Mouse (Mus musculus) limb, embryonic 14.5 days (tissue): ENCODE results near the gene Hs3st3b1. TPM values are rescaled to one million over a fixed set of nuclear protein-coding genes. Genes with fewer than 3 reads are reported as not detected.

Experiments used
- ATAC-seq: fragments of 200-750 bp; cut with Nextera tagmentation; 2 replicates; pipeline ENCODE4 v1.8.0; 2017; ENCODE audit warnings: low read depth, moderate number of reproducible peaks, moderate TSS enrichment; ENCODE audit not compliant: low FRiP score
- DNase-seq: peaks from one replicate; pipeline ENCODE4 v3.0.0-alpha.2; 2015; ENCODE audit warnings: low spot score
- H3K27ac ChIP-seq: fragments of 300-500 bp; sonication (generic); replicated peaks from 2 replicates; pipeline ENCODE4 v1.5.1; 2014; ENCODE audit warnings: low read depth, mild to moderate bottlenecking, low read length, moderate library complexity, mixed read lengths
- H3K27me3 ChIP-seq: fragments of 300-500 bp; sonication (generic); 2 replicates; pipeline ENCODE4 v1.6.1; 2014; ENCODE audit warnings: low read length, mixed read lengths; ENCODE audit not compliant: control insufficient read depth, insufficient read depth
- H3K36me3 ChIP-seq: fragments of 300-500 bp; sonication (generic); 2 replicates; pipeline ENCODE4 v1.6.1; 2014; ENCODE audit warnings: mild to moderate bottlenecking, low read length, moderate library complexity, mixed read lengths; ENCODE audit not compliant: control insufficient read depth, insufficient read depth
- H3K4me1 ChIP-seq: fragments of 300-500 bp; sonication (generic); 2 replicates; pipeline ENCODE4 v1.6.1; 2014; ENCODE audit warnings: antibody characterized with exemption, low read length, mixed read lengths; ENCODE audit not compliant: control insufficient read depth, insufficient read depth
- H3K4me2 ChIP-seq: fragments of 300-500 bp; sonication (generic); replicated peaks from 2 replicates; pipeline ENCODE4 v1.6.1; 2014; ENCODE audit warnings: low read depth, mild to moderate bottlenecking, low read length, moderate library complexity; ENCODE audit not compliant: severe bottlenecking
- H3K4me3 ChIP-seq: fragments of 300-500 bp; sonication (generic); replicated peaks from 2 replicates; pipeline ENCODE4 v1.5.1; 2014; ENCODE audit warnings: low read length
- H3K9ac ChIP-seq: fragments of 300-500 bp; sonication (generic); 2 replicates; pipeline ENCODE4 v1.6.1; 2014; ENCODE audit warnings: mild to moderate bottlenecking, low read depth, low read length, moderate library complexity; ENCODE audit not compliant: severe bottlenecking
- H3K9me3 ChIP-seq: fragments of 300-500 bp; sonication (generic); 2 replicates; pipeline ENCODE4 v1.6.1; 2016; ENCODE audit warnings: low read length; ENCODE audit not compliant: control insufficient read depth
- POLR2A ChIP-seq: fragments of 200-500 bp; IDR thresholded peaks from 2 replicates; pipeline ENCODE4 v1.8.0; 2012; ENCODE audit warnings: inconsistent platforms, mild to moderate bottlenecking, moderate library complexity, borderline replicate concordance; ENCODE audit not compliant: insufficient read depth, insufficient read length; ENCODE audit errors: extremely low read depth
- WGBS: fragments of 180-500 bp; shearing (Covaris S2); extraction: QIAGEN DNeasy Blood & Tissue Kit; methylation state at CpG from one replicate; pipeline ENCODE4 v1.1.7; 2014; 5-methylcytosine and 5-hydroxymethylcytosine counted together
- polyA plus RNA-seq, 2 experiments: library from polyadenylated mRNA; depleted of rRNA in 1 of 2; stranded (reverse) in 1 of 2; unstranded in 1 of 2; fragments of >200 nt; fragmentation: Nextera tagmentation in 1 of 2; extraction: Ambion mirVana in 1 of 2; gene quantifications; 2 replicates each; pipeline versions ENCODE4 v1.2.1 to v1.2.3; 2012 to 2014

The Hs3st3b1 gene
- polyA plus RNA-seq, 2 experiments, result 18.6 to 19.6 TPM

GRCm38 (mm10) chr11:63967641-63968387 is 45.7 kb upstream of the Hs3st3b1 start:
- TF ChIP-seq POLR2A, result no peak
- Histone ChIP-seq H3K9ac (no peak overlapping the region), H3K9me3 (no peaks in the 10 kb centered on the region), H3K4me2 (no peak overlapping the region), H3K4me3 (no peak overlapping the region), H3K27me3 (no peaks in the 10 kb centered on the region), H3K27ac (no peak overlapping the region), H3K36me3 (peaks cover 9% of the 10 kb centered on the region), H3K4me1 (peaks cover 15% of the 10 kb centered on the region)
- WGBS, result 56% methylated on average over 9 of the region's 9 CpGs
- DNase-seq, result no peak
- ATAC-seq, result no peak

- Histone ChIP-seq H3K4me2 (no peak overlapping the region), H3K4me1 (peaks cover 15% of the 10 kb centered on the region), H3K27ac (no peak overlapping the region), H3K9ac (no peak overlapping the region), H3K4me3 (no peak overlapping the region), H3K27me3 (no peaks in the 10 kb centered on the region), H3K36me3 (peaks cover 9% of the 10 kb centered on the region), H3K9me3 (no peaks in the 10 kb centered on the region)
- WGBS, result 68% methylated on average over 5 of the region's 5 CpGs
- DNase-seq (no peak), ATAC-seq (no peak)
- no peak for TF ChIP-seq POLR2A
Measured at GRCm38 (mm10) chr11:63965437-63965836, 43.3 kb upstream of the Hs3st3b1 start.

- H3K4me3 ChIP-seq, result no peak overlapping the region
- no peak overlapping the region for H3K4me2 ChIP-seq
- peaks cover 10% of the 10 kb centered on the region; the same call in 1 of the 2 replicates for H3K4me1 ChIP-seq
- H3K27me3 ChIP-seq, result no peaks in the 10 kb centered on the region
- TF ChIP-seq POLR2A, result no peak
- no peak overlapping the region for H3K9ac ChIP-seq
- WGBS, result 60% methylated on average over 4 of the region's 4 CpGs
- ATAC-seq (no peak), DNase-seq (no peak)
- H3K27ac ChIP-seq, result no peak overlapping the region
- no peaks in the 10 kb centered on the region for H3K36me3 ChIP-seq
- H3K9me3 ChIP-seq, result no peaks in the 10 kb centered on the region
Measured at GRCm38 (mm10) chr11:63957207-63957606, 35.1 kb upstream of the Hs3st3b1 start.

GRCm38 (mm10) chr11:63956748-63957147 is 34.7 kb upstream of the Hs3st3b1 start:
- ATAC-seq, result no peak
- Histone ChIP-seq H3K36me3 (no peaks in the 10 kb centered on the region), H3K27me3 (no peaks in the 10 kb centered on the region), H3K9me3 (no peaks in the 10 kb centered on the region), H3K9ac (no peak overlapping the region), H3K4me2 (no peak overlapping the region), H3K4me3 (no peak overlapping the region), H3K27ac (no peak overlapping the region), H3K4me1 (peaks cover 14% of the 10 kb centered on the region; the same call in 1 of the 2 replicates)
- no peak for DNase-seq
- no peak for TF ChIP-seq POLR2A
- WGBS, result 44% methylated on average over 7 of the region's 7 CpGs

GRCm38 (mm10) chr11:63953887-63954286 is 31.8 kb upstream of the Hs3st3b1 start:
- H3K9me3 ChIP-seq, result no peaks in the 10 kb centered on the region
- DNase-seq (no peak), ATAC-seq (no peak)
- no peak overlapping the region for H3K27ac ChIP-seq
- no peak overlapping the region for H3K4me2 ChIP-seq
- H3K36me3 ChIP-seq, result no peaks in the 10 kb centered on the region
- no peak overlapping the region for H3K4me3 ChIP-seq
- no peak for TF ChIP-seq POLR2A
- WGBS, result 84% methylated on average over 2 of the region's 2 CpGs
- no peak overlapping the region for H3K9ac ChIP-seq
- peaks cover 15% of the 10 kb centered on the region; the same call in 1 of the 2 replicates for H3K4me1 ChIP-seq
- no peaks in the 10 kb centered on the region for H3K27me3 ChIP-seq
